Mouse (Mus musculus) cerebellum, adult 11-12 months (tissue): Measurements from ENCODE around the gene Nono.

Experiments used
- DNase-seq: peaks from one replicate; pipeline ENCODE4 v3.0.0; 2022

The Nono gene

GRCm38 (mm10) chrX:101429142-101429949 is at the start of gene Nono:
Gene Nono, plus strand, starts transcription at chrX:101429318.
- peak; percentile 91 for DNase-seq

DNA sequence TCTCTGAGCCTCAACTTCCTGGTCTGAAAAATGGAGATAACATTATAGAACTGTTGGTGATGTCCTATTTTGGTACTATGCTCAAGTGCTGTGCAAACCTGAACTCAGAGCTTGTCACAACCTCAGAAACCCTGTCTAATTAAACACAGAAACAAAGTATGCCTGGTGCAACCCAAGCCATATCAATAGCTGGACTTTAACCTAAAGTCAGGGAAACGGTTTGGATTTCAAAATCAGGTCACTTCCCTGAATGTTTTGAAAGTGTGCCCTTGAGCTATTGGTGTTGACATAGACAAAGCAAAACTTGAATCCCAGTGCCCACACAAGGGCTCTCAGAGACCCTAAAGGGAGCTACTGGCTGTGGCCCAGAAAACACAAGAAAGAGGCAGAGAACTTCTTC is 49.4 kb upstream of the Nono start:
- no peak for DNase-seq

- no peak for DNase-seq
These were observed 45.7 kb upstream of the Nono start for GRCm38 (mm10) chrX:101383455-101383854.

DNA sequence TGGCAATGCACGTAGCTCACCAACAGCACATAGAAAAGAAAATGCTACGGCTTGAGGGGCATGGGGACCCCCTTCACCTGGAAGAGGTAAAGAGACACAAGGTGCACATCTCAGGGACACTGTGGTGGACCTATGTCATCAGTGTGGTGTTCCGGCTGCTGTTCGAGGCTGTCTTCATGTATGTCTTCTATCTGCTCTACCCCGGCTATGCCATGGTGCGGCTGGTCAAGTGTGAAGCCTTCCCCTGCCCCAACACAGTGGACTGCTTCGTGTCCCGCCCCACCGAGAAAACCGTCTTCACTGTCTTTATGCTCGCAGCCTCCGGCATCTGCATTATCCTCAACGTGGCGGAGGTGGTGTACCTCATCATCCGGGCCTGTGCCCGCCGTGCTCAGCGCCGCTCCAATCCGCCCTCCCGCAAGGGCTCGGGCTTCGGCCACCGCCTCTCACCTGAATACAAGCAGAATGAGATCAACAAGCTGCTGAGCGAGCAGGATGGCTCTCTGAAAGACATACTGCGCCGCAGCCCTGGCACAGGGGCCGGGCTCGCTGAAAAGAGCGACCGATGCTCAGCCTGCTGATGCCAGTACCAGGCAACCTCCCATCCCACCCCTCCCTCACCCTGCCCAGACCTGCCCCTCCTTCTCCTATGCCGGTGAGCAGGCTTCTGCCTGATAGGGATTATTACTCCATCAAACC is 44.5 kb upstream of the Nono start:
- DNase-seq: peak; percentile 31

- no peak for DNase-seq
These were observed 42.9 kb upstream of the Nono start for GRCm38 (mm10) chrX:101386222-101386621.

GRCm38 (mm10) chrX:101388866-101389537 is 40.1 kb upstream of the Nono start:
- DNase-seq: no peak

GRCm38 (mm10) chrX:101394341-101394740 is 34.8 kb upstream of the Nono start:
- DNase-seq: no peak

DNA sequence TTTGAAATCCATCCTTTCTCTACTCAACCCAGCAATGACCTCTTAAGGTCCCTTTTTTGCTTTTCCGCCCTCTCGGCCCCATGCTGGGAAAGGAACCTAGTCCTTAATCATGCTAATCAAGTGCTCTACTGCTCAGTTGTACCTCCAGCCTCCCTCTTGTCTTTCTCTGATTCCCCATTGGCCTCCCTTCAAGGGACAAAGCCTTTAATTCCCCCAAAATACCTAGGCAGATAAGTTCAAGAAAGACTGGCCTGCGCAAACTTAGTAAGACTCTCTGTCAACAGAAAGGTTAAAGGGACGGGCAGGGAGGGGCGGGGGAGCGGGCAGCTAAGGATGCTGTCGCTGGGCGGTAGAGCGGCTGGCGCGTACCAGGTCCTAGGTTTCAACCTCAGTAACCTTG is 32.7 kb upstream of the Nono start:
- DNase-seq: no peak

- peak; percentile 72 for DNase-seq
These were observed 10.0 kb upstream of the Nono start for GRCm38 (mm10) chrX:101418946-101419724.

DNA sequence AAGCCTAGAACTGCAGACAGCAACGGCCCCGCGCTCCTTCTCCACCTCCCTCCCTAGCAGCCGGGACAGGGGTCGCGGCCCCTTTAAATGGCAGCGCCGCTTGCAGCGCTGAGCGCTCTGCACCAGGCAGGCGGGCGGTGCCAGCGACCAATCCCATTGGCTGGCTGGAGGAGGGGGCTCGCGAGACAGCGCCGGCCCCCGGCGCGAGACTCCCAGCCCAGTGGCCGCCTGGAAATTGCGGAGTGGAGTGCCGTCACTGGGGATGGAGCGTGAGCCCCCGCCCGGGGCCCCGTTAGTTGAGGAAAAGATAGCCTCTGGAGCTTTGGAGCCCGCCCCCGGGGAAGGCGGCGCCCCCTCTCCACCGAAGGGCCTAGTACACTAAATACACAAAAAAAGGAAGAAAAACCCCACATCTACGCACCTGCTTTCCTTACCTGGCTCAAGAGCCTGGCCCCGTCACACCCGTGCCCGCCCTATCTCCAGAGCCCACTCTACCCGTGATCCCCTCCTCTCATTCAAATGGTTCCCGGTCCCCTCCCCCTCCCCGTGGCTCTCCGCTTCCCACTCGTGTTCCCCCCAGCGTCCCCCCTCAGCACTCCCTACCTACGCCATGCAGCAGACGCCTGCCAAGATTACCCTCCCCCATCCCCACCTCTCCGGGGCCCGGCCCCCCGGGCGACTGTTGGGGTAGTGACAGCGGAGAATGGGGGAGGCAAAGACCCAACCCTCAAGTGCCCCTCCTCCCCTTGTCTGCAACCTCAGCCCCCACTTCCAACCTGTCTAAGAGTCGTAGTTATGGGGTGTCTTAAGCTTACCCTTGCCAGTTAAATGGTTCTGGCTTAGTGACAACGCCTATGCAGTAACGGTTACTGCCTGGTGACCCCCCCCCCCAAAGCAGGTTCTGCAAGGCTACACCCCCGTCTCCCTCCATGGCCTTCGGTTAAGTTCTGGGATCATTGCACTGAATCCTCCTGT is 9.1 kb upstream of the Nono start:
- DNase-seq: peak; percentile 90

GRCm38 (mm10) chrX:101420700-101421095 is 8.4 kb upstream of the Nono start, which contains the start of gene Zmym3:
Gene Zmym3, minus strand, starts transcription at chrX:101420849.
- DNase-seq: peak; percentile 18

- no peak for DNase-seq
These were observed 5.7 kb upstream of the Nono start for GRCm38 (mm10) chrX:101423462-101423861.

- DNase-seq: no peak
These were observed 1.3 kb upstream of the Nono start for GRCm38 (mm10) chrX:101427774-101428173.

DNA sequence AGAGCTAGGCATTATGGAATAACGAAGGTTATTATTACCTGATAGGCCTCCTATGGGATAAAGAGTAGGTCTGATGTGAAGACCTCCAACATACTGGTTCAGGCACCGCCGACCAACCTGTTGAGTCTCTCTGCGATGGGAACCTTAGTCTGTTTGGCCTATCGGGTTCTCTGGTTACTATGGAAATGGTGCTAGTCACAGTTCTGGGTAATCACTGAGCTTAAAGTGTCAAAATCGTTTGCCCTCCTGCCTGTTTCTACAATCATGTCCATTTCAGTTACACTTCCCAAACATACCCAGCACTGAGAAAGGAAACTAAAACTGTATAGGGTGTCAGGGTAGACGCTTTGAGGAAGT is 355 bp upstream of the Nono start:
- peak; percentile 31 for DNase-seq

- no peak for DNase-seq
These were observed 858 bp downstream of the Nono start for GRCm38 (mm10) chrX:101429976-101430375.

DNA sequence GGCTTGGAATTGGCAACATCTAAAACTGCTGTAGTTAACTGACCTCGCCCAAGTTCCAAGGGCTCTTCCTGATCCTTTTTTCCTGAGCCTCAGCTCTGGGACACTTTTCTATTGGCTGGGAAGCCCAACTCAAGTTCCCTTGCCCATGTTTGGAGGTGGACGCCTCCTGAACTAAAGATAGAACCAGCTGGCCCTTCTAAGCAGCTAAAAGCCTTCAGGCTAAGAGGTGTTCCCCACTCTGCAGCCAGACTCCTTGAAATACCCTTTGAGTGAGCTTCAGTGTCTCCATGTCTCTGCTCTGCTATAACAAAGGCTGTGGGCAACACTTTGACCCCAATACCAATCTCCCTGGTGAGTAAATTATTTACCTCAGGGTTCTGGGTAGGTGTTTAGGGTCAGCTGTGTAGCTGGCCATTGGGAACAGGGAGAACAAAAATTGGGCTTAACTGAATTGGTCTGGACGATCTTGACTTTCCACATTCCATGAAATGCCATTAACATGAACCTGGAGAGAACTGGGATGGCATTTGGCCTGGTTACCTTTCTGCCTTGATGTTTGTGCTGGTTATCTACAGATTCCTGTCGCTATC is 19.9 kb downstream of the Nono start, which contains the start of gene Itgb1bp2:
Gene Itgb1bp2, plus strand, starts transcription at position 203 of the 590 bp plus-strand sequence.
- DNase-seq: no peak

GRCm38 (mm10) chrX:101451147-101451546 is 22.0 kb downstream of the Nono start:
- DNase-seq: no peak

GRCm38 (mm10) chrX:101451591-101451990 is 22.5 kb downstream of the Nono start:
- no peak for DNase-seq

GRCm38 (mm10) chrX:101472202-101472601 is 43.1 kb downstream of the Nono start:
- DNase-seq: no peak

DNA sequence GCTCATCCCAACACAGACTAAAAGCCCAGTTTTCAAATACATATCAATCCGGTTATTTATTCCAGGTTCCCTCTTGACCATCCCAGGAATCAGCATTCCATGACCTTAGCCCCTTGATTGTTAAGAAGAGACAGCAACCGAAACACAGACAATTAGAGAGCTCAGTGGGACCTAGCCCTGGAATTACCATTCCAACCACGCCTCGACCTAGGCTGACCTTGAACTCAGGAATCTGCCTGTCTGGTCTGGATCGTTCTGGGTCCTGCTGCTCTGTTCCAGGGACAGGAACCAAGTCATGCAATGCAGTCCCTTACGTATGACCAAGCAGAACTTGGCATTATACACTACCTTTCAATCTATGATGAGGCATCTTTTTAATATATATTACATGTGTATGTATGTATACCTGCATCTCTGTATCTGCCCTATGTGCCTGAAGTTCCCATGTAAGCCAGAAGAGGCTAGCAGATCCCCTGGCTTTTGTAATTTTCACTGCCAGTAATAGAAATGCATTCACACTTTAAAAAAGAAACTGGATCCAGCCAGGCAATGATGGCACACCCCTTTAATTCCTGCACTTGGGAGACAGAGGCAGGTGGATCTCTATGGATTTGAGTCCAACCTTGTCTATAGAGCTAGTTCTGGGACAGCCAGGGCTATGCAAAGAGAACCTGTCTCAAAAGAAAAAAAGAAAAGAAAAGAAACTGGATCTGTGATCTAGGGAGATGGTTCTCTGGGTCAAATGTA is 52.7 kb downstream of the Nono start:
- DNase-seq: no peak
